Mouse (Mus musculus) liver, embryonic 12.5 days (tissue): ENCODE measurements around the gene Nisch. TPM values are rescaled to one million over a fixed set of nuclear protein-coding genes. Genes with fewer than 3 reads are reported as not detected.

Source experiments
- ATAC-seq: fragments of 200-750 bp; cut with Nextera tagmentation; 2 replicates; pipeline ENCODE4 v1.8.0; 2017; ENCODE audit warnings: moderate number of reproducible peaks, mild to moderate bottlenecking, moderate library complexity
- H3K27ac ChIP-seq: fragments of 300-500 bp; sonication (generic); 2 replicates; pipeline ENCODE4 v1.5.1; 2016; ENCODE audit warnings: mild to moderate bottlenecking
- H3K27me3 ChIP-seq: fragments of 300-500 bp; sonication (generic); replicated peaks from 2 replicates; pipeline ENCODE4 v1.6.1; 2016; ENCODE audit warnings: mild to moderate bottlenecking, moderate library complexity
- H3K36me3 ChIP-seq: fragments of 300-500 bp; sonication (generic); 2 replicates; pipeline ENCODE4 v1.6.1; 2016; ENCODE audit warnings: mild to moderate bottlenecking, moderate library complexity
- H3K4me1 ChIP-seq: fragments of 300-500 bp; sonication (generic); 2 replicates; pipeline ENCODE4 v1.6.1; 2016
- H3K4me2 ChIP-seq: fragments of 300-500 bp; sonication (generic); 2 replicates; pipeline ENCODE4 v1.6.1; 2016; ENCODE audit warnings: mild to moderate bottlenecking, moderate library complexity
- H3K4me3 ChIP-seq: fragments of 300-500 bp; sonication (generic); 2 replicates; pipeline ENCODE4 v1.5.1; 2016; ENCODE audit warnings: mild to moderate bottlenecking, moderate library complexity
- H3K9ac ChIP-seq: fragments of 300-500 bp; sonication (generic); 2 replicates; pipeline ENCODE4 v1.6.1; 2016; ENCODE audit warnings: mild to moderate bottlenecking, moderate library complexity
- H3K9me3 ChIP-seq: fragments of 300-500 bp; sonication (generic); replicated peaks from 2 replicates; pipeline ENCODE4 v1.6.1; 2016; ENCODE audit warnings: mild to moderate bottlenecking, moderate library complexity
- WGBS: fragments of 180-500 bp; shearing (Covaris S2); methylation state at CpG from one replicate; pipeline ENCODE4 v1.1.7; 2016; ENCODE audit not compliant: insufficient replicate concordance; 5-methylcytosine and 5-hydroxymethylcytosine counted together
- polyA plus RNA-seq: library from polyadenylated mRNA; unstranded; fragments of >200 nt; fragmentation: Nextera tagmentation; extraction: Ambion mirVana; gene quantifications from 2 replicates; pipeline ENCODE4 v1.2.1, GENCODE M21; 2016

The Nisch gene
- polyA plus RNA-seq, 1 experiment from 2014 or later, result 151 TPM

DNA sequence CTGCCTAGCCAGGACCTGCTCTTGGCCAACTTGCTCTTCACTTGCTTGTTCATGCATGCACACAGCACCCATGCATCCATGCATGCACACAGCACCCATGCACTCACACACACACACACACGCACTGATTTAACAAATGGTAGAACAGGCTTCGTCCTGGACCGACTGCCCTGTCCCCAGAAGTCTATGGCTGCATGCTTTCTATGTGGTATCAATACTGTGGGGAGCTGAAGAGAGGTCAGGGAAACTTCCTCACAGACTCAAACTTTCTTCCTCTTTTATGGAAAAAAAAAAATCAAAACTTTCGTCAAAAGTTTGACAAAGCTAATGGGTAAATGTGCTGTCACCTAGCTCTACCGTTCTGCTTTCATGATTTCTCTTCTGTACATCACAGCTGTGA, 33.2 kb downstream of the Nisch start:
- Histone ChIP-seq H3K27me3 (no peaks in the 10 kb centered on the region), H3K4me2 (no peak overlapping the region), H3K4me3 (no peak overlapping the region), H3K9me3 (no peaks in the 10 kb centered on the region), H3K27ac (0 out of 2 replicates have a peak overlapping the region, but pooled peaks have one; percentile 51), H3K4me1 (peaks cover 14% of the 10 kb centered on the region; the same call in 1 of the 2 replicates), H3K36me3 (peaks cover 100% of the 10 kb centered on the region), H3K9ac (no peak overlapping the region)
- ATAC-seq, result no peak
- 65% methylated on average over 5 of the region's 5 CpGs for WGBS

- peaks cover 98% of the 10 kb centered on the region for H3K36me3 ChIP-seq
- H3K4me3 ChIP-seq, result no peak overlapping the region
- H3K9me3 ChIP-seq, result no peaks in the 10 kb centered on the region
- H3K27me3 ChIP-seq, result no peaks in the 10 kb centered on the region
- peak overlapping the region; percentile 51 for H3K27ac ChIP-seq
- ATAC-seq, result peak; percentile 67
- no peak overlapping the region for H3K9ac ChIP-seq
- 59% methylated on average over 2 of the region's 2 CpGs for WGBS
- H3K4me2 ChIP-seq, result no peak overlapping the region
- H3K4me1 ChIP-seq, result peaks cover 14% of the 10 kb centered on the region; the same call in 1 of the 2 replicates
These were observed 33.9 kb downstream of the Nisch start for GRCm38 (mm10) chr14:31182786-31183290.

DNA sequence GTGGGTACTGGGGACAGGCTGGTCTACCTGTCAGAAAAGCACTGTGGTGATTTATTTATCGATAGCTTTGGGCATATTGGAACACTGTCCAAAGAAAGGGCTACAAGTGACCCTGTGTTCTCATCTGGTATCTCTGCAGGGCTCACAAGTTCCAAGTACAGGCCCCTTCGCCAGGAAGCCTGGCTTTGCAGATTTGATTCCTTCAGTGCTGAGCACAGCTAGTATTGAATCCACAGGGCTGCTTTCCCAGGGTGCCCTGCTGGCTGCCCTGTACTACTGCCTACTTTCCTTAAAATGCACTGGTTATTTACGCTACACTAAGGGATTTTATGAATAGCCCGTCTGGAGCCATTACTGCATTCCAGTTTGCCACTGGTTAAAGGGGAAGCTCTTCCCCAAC, 35.2 kb downstream of the Nisch start:
- no peak for ATAC-seq
- Histone ChIP-seq H3K36me3 (peaks cover 98% of the 10 kb centered on the region), H3K9ac (no peak overlapping the region), H3K4me3 (no peak overlapping the region), H3K9me3 (no peaks in the 10 kb centered on the region), H3K27ac (peak overlapping the region; percentile 51; the same call in 1 of the 2 replicates), H3K4me1 (peaks cover 14% of the 10 kb centered on the region; the same call in 1 of the 2 replicates), H3K4me2 (no peak overlapping the region), H3K27me3 (no peaks in the 10 kb centered on the region)
- 83% methylated on average over 4 of the region's 4 CpGs for WGBS

- Histone ChIP-seq H3K27ac (peak overlapping the region; percentile 8; the same call in 1 of the 2 replicates), H3K4me2 (no peak overlapping the region), H3K4me3 (no peak overlapping the region), H3K36me3 (peaks cover 98% of the 10 kb centered on the region), H3K9ac (no peak overlapping the region), H3K9me3 (no peaks in the 10 kb centered on the region), H3K4me1 (peaks cover 14% of the 10 kb centered on the region; the same call in 1 of the 2 replicates), H3K27me3 (no peaks in the 10 kb centered on the region)
- 87% methylated on average over 12 of the region's 12 CpGs for WGBS
- ATAC-seq, result no peak
These were observed 36.9 kb downstream of the Nisch start for GRCm38 (mm10) chr14:31179677-31180365.

GRCm38 (mm10) chr14:31177715-31178114, 39.0 kb downstream of the Nisch start:
- Histone ChIP-seq H3K4me2 (no peak overlapping the region), H3K9me3 (no peaks in the 10 kb centered on the region), H3K27me3 (no peaks in the 10 kb centered on the region), H3K4me1 (0 out of 2 replicates have a peak, but pooled peaks cover 6% of the 10 kb centered on the region), H3K27ac (no peak overlapping the region), H3K9ac (no peak overlapping the region), H3K36me3 (peaks cover 98% of the 10 kb centered on the region), H3K4me3 (no peak overlapping the region)
- ATAC-seq, result no peak
- WGBS, result 84% methylated on average over 5 of the region's 5 CpGs

- Histone ChIP-seq H3K4me3 (no peak overlapping the region), H3K4me1 (0 out of 2 replicates have a peak, but pooled peaks cover 6% of the 10 kb centered on the region), H3K4me2 (no peak overlapping the region), H3K27ac (no peak overlapping the region), H3K36me3 (peaks cover 98% of the 10 kb centered on the region), H3K9me3 (no peaks in the 10 kb centered on the region), H3K9ac (no peak overlapping the region), H3K27me3 (no peaks in the 10 kb centered on the region)
- ATAC-seq, result no peak
- WGBS, result 86% methylated on average over 16 of the region's 16 CpGs
These were observed 39.5 kb downstream of the Nisch start for GRCm38 (mm10) chr14:31177287-31177686.

GRCm38 (mm10) chr14:31173537-31173936, 43.2 kb downstream of the Nisch start:
- ATAC-seq, result no peak
- Histone ChIP-seq H3K9me3 (no peaks in the 10 kb centered on the region), H3K27me3 (peaks cover 5% of the 10 kb centered on the region; the same call in 1 of the 2 replicates), H3K27ac (no peak overlapping the region), H3K36me3 (peaks cover 81% of the 10 kb centered on the region), H3K4me3 (no peak overlapping the region), H3K4me2 (no peak overlapping the region), H3K9ac (no peak overlapping the region), H3K4me1 (peaks cover 19% of the 10 kb centered on the region)
- 79% methylated on average over 7 of the region's 7 CpGs for WGBS

- Histone ChIP-seq H3K4me1 (peaks cover 25% of the 10 kb centered on the region), H3K9me3 (no peaks in the 10 kb centered on the region), H3K4me3 (no peak overlapping the region), H3K27me3 (peaks cover 11% of the 10 kb centered on the region), H3K27ac (no peak overlapping the region), H3K36me3 (peaks cover 77% of the 10 kb centered on the region), H3K9ac (no peak overlapping the region), H3K4me2 (no peak overlapping the region)
- peak; percentile 35 for ATAC-seq
- 77% methylated on average over 18 of the region's 18 CpGs for WGBS
These were observed 43.8 kb downstream of the Nisch start for GRCm38 (mm10) chr14:31172781-31173455.

DNA sequence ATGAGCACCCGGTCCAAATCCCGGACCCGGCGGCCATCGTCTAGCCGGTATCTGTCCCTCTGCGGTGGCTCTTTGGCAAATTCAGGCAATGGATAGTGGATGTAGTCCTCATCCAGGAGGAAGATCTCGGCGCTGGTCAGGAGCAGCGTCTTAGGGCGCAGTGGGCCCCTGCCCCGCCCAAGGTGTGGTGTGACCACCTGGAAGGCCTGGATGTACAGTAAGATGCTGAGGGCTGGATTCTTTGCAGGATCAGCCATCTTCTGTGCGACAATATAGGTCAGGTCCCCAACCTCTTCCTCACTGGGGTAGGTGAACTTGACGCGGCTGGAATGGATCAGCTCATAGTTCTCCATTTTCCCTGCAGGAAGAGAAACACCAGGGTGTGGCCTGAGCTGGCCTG, 44.9 kb downstream of the Nisch start:
- H3K36me3 ChIP-seq, result peaks cover 66% of the 10 kb centered on the region
- 91% methylated on average over 15 of the region's 15 CpGs for WGBS

GRCm38 (mm10) chr14:31171386-31171785, 45.4 kb downstream of the Nisch start:
- 87% methylated on average over 11 of the region's 11 CpGs for WGBS

More for the DNA sequence above, 44.9 kb downstream of the Nisch start:
- Histone ChIP-seq H3K4me3 (no peak overlapping the region), H3K27ac (no peak overlapping the region), H3K4me2 (no peak overlapping the region), H3K9me3 (no peaks in the 10 kb centered on the region), H3K4me1 (peaks cover 30% of the 10 kb centered on the region), H3K9ac (no peak overlapping the region), H3K27me3 (peaks cover 22% of the 10 kb centered on the region)
- ATAC-seq, result no peak

GRCm38 (mm10) chr14:31170963-31171362, 45.8 kb downstream of the Nisch start:
- no peak for ATAC-seq
- Histone ChIP-seq H3K4me1 (peaks cover 38% of the 10 kb centered on the region), H3K4me2 (no peak overlapping the region), H3K27ac (no peak overlapping the region), H3K36me3 (peaks cover 58% of the 10 kb centered on the region), H3K4me3 (no peak overlapping the region), H3K9ac (no peak overlapping the region), H3K9me3 (no peaks in the 10 kb centered on the region), H3K27me3 (peaks cover 23% of the 10 kb centered on the region)
- whole genome bisulfite sequencing, result 79% methylated on average over 13 of the region's 13 CpGs

More at GRCm38 (mm10) chr14:31171386-31171785, 45.4 kb downstream of the Nisch start:
- H3K4me1 ChIP-seq, result peaks cover 34% of the 10 kb centered on the region
- peaks cover 23% of the 10 kb centered on the region for H3K27me3 ChIP-seq
- no peak overlapping the region for H3K27ac ChIP-seq
- no peak for ATAC-seq
- no peak overlapping the region for H3K4me3 ChIP-seq
- no peak overlapping the region for H3K9ac ChIP-seq
- no peaks in the 10 kb centered on the region for H3K9me3 ChIP-seq
- H3K36me3 ChIP-seq, result peaks cover 62% of the 10 kb centered on the region
- H3K4me2 ChIP-seq, result no peak overlapping the region

GRCm38 (mm10) chr14:31169508-31169907, 47.2 kb downstream of the Nisch start:
- Histone ChIP-seq H3K27me3 (peaks cover 26% of the 10 kb centered on the region), H3K9ac (no peak overlapping the region), H3K36me3 (peaks cover 43% of the 10 kb centered on the region), H3K4me3 (no peak overlapping the region), H3K27ac (no peak overlapping the region), H3K9me3 (no peaks in the 10 kb centered on the region), H3K4me1 (peaks cover 52% of the 10 kb centered on the region), H3K4me2 (no peak overlapping the region)
- ATAC-seq, result no peak
- 16% methylated on average over 6 of the region's 6 CpGs for WGBS
